Mouse (Mus musculus) neural tube, embryonic 11.5 days (tissue): ENCODE data around the gene Ptf1a. TPM values are rescaled to one million over a fixed set of nuclear protein-coding genes. Genes with fewer than 3 reads are reported as not detected.

ENCODE experiments used
- ATAC-seq: fragments of 200-750 bp; cut with Nextera tagmentation; 2 replicates; pipeline ENCODE4 v1.8.0; 2017; ENCODE audit warnings: moderate number of reproducible peaks, mild to moderate bottlenecking, moderate TSS enrichment, moderate library complexity; ENCODE audit not compliant: insufficient read depth, low FRiP score, low TSS enrichment
- DNase-seq: peaks from one replicate; pipeline ENCODE4 v3.0.0-alpha.2; 2015; ENCODE audit warnings: low spot score
- H3K27ac ChIP-seq: fragments of 300-500 bp; sonication (generic); 2 replicates; pipeline ENCODE4 v1.5.1; 2014; ENCODE audit warnings: low read depth, mild to moderate bottlenecking, low read length
- H3K27me3 ChIP-seq: fragments of 300-500 bp; sonication (generic); 2 replicates; pipeline ENCODE4 v1.6.1; 2014; ENCODE audit warnings: mild to moderate bottlenecking, low read length, mixed read lengths; ENCODE audit not compliant: control insufficient read depth, insufficient read depth
- H3K36me3 ChIP-seq: fragments of 300-500 bp; sonication (generic); 2 replicates; pipeline ENCODE4 v1.6.1; 2014; ENCODE audit warnings: mild to moderate bottlenecking, low read length, moderate library complexity, mixed read lengths; ENCODE audit not compliant: control insufficient read depth, insufficient read depth
- H3K4me1 ChIP-seq: fragments of 300-500 bp; sonication (generic); 2 replicates; pipeline ENCODE4 v1.6.1; 2014; ENCODE audit warnings: low read length, mixed read lengths; ENCODE audit not compliant: control insufficient read depth, insufficient read depth
- H3K4me2 ChIP-seq: fragments of 300-500 bp; sonication (generic); 2 replicates; pipeline ENCODE4 v1.6.1; 2014; ENCODE audit warnings: low read depth, mild to moderate bottlenecking, moderate library complexity
- H3K4me3 ChIP-seq: fragments of 300-500 bp; sonication (generic); 2 replicates; pipeline ENCODE4 v1.5.1; 2014; ENCODE audit warnings: low read depth, low read length
- H3K9ac ChIP-seq: fragments of 300-500 bp; sonication (generic); 2 replicates; pipeline ENCODE4 v1.6.1; 2014; ENCODE audit warnings: mild to moderate bottlenecking, low read length
- H3K9me3 ChIP-seq: fragments of 300-500 bp; sonication (generic); 2 replicates; pipeline ENCODE4 v1.6.1; 2016; ENCODE audit warnings: low read length; ENCODE audit not compliant: control insufficient read depth
- WGBS: fragments of 180-500 bp; shearing (Covaris S2); extraction: QIAGEN DNeasy Blood & Tissue Kit; methylation state at CpG from one replicate; pipeline ENCODE4 v1.1.7; 2014; 5-methylcytosine and 5-hydroxymethylcytosine counted together
- polyA plus RNA-seq: library from polyadenylated mRNA; unstranded; fragments of >200 nt; fragmentation: Nextera tagmentation; extraction: Ambion mirVana; gene quantifications from 2 replicates; pipeline ENCODE4 v1.2.1, GENCODE M21; 2014

Gene Ptf1a
- polyA plus RNA-seq, 1 experiment from 2014 or later, result 13.6 TPM

DNA sequence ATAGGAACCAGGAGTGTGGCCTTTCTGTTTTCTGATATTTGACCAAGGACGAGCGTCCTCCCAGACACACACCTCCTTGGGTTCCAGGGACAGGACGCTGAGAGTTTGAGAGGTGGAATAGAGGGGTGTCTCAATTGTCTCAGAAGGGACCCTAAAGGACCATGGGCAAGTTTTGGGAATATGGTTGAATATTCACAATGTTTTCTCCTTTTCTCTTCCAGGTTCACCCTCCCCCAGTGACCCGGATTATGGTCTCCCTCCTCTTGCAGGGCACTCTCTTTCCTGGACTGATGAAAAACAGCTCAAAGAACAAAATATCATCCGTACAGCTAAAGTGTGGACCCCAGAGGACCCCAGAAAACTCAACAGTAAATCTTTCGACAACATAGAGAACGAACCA is 1.3 kb downstream of the Ptf1a start:
- WGBS, result 4% methylated on average over 7 of the region's 7 CpGs
- peak overlapping the region; percentile 41 for H3K4me3 ChIP-seq
- DNase-seq, result peak; percentile 15

DNA sequence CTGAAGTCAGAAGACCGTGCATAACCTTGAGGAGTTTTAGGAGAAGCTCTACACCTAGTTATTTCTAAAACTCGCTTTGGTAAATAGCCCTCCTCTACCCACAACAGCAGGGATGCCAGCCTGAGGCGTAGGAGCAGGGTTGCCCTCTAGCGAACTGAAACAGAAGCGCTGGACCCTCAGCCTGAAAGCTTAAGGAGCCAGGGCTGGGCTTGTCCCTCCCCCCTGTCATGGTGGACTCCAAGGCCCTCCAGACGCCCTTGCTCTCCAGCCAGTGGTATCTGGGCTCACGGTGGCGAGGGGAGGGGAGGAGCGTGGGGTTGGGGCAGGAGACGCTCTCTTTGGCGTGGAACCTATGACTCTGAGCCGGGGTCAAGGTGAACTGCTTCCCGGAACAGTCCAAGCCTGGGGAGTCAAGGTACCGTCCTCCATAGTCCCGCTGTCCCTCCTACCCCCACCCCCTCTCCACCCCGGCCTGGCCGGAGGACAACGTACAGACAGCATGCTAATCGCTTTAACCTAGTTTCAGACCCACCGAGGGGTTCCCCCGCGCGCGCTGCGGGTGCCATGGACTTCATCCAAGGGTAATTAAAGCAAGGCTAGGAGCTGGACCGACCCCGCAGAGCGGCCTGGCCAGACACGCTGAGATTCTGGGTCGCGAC is 2.7 kb downstream of the Ptf1a start:
- peak; percentile 51 for ATAC-seq
- Histone ChIP-seq H3K4me3 (peak overlapping the region; percentile 22), H3K4me1 (0 out of 2 replicates have a peak, but pooled peaks cover 16% of the 10 kb centered on the region), H3K9ac (no peak overlapping the region), H3K4me2 (peak overlapping the region; percentile 37), H3K27me3 (peaks cover 96% of the 10 kb centered on the region), H3K27ac (no peak overlapping the region), H3K36me3 (no peaks in the 10 kb centered on the region), H3K9me3 (no peaks in the 10 kb centered on the region)
- DNase-seq, result peak; percentile 72
- under 1% methylated on average over 31 of the region's 31 CpGs for WGBS

More for the DNA sequence above, 1.3 kb downstream of the Ptf1a start:
- H3K27ac ChIP-seq, result no peak overlapping the region
- H3K9me3 ChIP-seq, result no peaks in the 10 kb centered on the region
- no peaks in the 10 kb centered on the region for H3K36me3 ChIP-seq
- H3K27me3 ChIP-seq, result peaks cover 95% of the 10 kb centered on the region
- ATAC-seq, result no peak
- peak overlapping the region; percentile 50 for H3K4me2 ChIP-seq
- peak overlapping the region; percentile 46 for H3K9ac ChIP-seq
- H3K4me1 ChIP-seq, result 0 out of 2 replicates have a peak, but pooled peaks cover 13% of the 10 kb centered on the region

DNA sequence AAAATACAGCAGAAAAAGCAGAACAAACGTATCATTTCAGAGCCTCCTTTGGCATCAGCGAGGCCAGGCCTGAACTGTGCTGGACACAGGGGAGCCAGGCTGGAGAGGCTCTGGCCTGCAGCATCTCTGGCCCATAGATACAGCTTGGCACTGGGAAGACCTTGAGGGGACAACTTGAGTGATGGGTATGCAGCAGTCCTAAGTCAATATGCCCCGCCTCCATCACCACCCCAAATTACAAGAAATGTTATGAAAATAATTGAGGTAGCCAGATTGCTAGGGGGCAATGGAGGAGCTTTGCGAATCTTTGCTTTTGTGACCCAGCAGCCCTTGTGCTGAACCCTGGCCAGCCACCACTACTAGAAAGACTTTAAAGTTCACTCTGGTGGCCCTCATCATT is 3.8 kb downstream of the Ptf1a start:
- Histone ChIP-seq H3K27ac (no peak overlapping the region), H3K4me3 (no peak overlapping the region), H3K9ac (no peak overlapping the region), H3K9me3 (no peaks in the 10 kb centered on the region), H3K4me1 (peaks cover 19% of the 10 kb centered on the region; the same call in 1 of the 2 replicates), H3K36me3 (no peaks in the 10 kb centered on the region), H3K27me3 (peaks cover 94% of the 10 kb centered on the region), H3K4me2 (no peak overlapping the region)
- WGBS, result 10% methylated on average over 4 of the region's 4 CpGs
- ATAC-seq (no peak), DNase-seq (no peak)

DNA sequence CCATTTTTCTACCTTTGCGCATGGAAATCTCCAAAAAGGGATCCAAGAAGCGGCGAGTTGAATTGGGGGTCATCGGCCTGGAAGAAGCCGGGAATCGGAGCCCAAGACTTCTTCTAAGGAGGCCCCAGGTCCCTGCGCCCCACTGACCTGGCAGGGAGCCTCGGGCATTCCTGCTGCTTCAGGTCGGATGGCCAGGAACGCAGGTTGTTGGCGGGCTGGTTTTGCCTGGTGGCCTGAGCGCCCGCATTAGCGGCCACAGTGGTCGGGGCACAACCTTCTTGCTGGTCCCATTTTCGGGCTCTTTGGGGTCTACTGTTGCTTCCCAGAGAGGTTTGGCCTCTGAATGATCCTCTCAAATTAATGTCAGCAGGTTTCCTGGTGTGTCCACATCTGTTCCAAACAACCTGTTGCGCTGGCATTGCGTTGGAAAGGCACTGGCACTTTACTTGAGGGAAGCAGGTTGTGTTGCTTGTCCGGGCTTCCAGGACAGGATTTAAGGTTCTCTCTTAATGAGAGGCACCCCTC is 7.1 kb downstream of the Ptf1a start:
- WGBS, result 0% methylated on average over 19 of the region's 19 CpGs
- Histone ChIP-seq H3K4me2 (peak overlapping the region; percentile 40), H3K9ac (peak overlapping the region; percentile 29), H3K4me3 (peak overlapping the region; percentile 27), H3K36me3 (no peaks in the 10 kb centered on the region), H3K27ac (no peak overlapping the region), H3K27me3 (peaks cover 98% of the 10 kb centered on the region), H3K9me3 (no peaks in the 10 kb centered on the region), H3K4me1 (peaks cover 10% of the 10 kb centered on the region; the same call in 1 of the 2 replicates)
- ATAC-seq (no peak), DNase-seq (peak; percentile 19)

DNA sequence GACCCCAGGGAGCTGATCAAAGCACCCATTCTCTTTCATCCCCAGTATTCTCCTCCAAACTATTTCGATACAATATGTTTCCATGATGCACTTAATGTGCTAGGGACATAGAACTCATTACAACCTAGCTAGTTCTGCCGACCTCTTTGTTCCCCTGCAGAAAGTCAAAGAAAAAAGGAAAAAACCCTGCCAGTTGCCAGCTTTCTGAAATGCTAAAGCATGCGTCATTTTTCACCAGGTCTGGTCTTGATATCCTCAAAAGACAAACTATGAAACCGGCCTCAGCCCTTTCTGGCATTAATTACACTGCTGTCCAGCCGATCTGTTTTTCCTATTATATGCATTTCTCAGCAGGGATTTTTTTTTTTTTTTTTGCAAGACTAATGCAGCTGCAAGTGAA is 9.8 kb downstream of the Ptf1a start:
- no peak for ATAC-seq
- 4% methylated on average over 5 of the region's 5 CpGs for WGBS
- peak; percentile 29 for DNase-seq

DNA sequence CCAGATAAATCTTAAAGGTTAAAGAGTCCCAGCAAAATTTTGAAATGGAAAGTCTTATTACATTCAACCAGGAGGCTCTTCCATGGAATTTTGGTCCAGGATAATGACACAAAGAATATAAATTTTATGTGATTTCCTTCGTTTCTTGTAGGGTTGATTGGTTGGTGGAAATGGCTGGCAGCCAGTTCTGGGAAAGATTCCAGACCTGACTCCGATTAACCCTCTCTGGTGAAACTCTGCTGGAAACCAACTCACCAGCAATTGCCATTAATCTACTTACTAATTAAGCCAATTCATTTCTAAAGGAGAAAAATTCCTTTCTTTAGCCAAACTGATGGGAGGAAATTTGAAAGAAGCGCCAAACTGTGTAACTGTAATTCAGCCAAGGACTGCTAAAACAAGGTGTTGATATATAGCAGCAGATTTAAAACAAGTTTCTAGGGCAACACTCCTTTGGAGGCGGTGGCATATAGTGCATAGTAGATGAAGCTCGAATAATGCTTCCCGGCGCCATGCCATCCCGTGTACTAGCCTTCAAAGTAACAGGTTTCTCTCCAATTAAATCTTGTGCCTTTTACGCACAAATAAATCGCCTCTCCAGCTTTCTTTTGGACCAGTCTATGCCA is 10.5 kb downstream of the Ptf1a start:
- Histone ChIP-seq H3K9ac (no peak overlapping the region), H3K27me3 (peaks cover 70% of the 10 kb centered on the region), H3K36me3 (no peaks in the 10 kb centered on the region), H3K27ac (no peak overlapping the region), H3K4me2 (no peak overlapping the region), H3K4me3 (no peak overlapping the region), H3K9me3 (no peaks in the 10 kb centered on the region), H3K4me1 (peaks cover 6% of the 10 kb centered on the region; the same call in 1 of the 2 replicates)
- WGBS, result 8% methylated on average over 10 of the region's 10 CpGs
- peak; percentile 18 for DNase-seq
- no peak for ATAC-seq

More for the DNA sequence above, 9.8 kb downstream of the Ptf1a start:
- Histone ChIP-seq H3K9ac (no peak overlapping the region), H3K4me1 (peaks cover 6% of the 10 kb centered on the region; the same call in 1 of the 2 replicates), H3K4me3 (no peak overlapping the region), H3K36me3 (no peaks in the 10 kb centered on the region), H3K9me3 (no peaks in the 10 kb centered on the region), H3K4me2 (no peak overlapping the region), H3K27me3 (peaks cover 78% of the 10 kb centered on the region), H3K27ac (no peak overlapping the region)

DNA sequence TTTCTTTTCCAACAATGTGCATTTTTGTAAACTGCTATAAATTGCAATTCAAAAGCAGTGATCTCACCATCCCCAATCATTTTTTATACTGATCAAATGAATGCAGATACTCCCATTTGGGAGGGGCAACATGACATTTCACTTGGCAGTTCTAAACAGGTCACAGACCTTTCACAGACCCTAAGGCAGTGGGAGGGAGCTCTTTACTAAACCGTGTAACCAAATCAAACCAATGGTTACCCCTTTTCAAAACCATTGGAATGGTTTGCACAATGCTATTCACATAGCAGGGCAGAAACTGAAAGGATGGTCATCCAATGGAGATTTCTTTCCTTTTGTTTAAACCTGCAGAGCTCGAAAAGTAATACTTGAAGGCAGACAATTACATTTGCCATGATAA is 13.3 kb downstream of the Ptf1a start:
- Histone ChIP-seq H3K4me3 (no peak overlapping the region), H3K9me3 (no peaks in the 10 kb centered on the region), H3K4me1 (peaks cover 3% of the 10 kb centered on the region; the same call in 1 of the 2 replicates), H3K4me2 (no peak overlapping the region), H3K27ac (no peak overlapping the region), H3K27me3 (peaks cover 43% of the 10 kb centered on the region), H3K9ac (no peak overlapping the region), H3K36me3 (no peaks in the 10 kb centered on the region)
- 38% methylated on average over 2 of the region's 2 CpGs for WGBS
- DNase-seq (peak; percentile 10), ATAC-seq (peak; percentile 39; the same call in 1 of the 2 replicates)

DNA sequence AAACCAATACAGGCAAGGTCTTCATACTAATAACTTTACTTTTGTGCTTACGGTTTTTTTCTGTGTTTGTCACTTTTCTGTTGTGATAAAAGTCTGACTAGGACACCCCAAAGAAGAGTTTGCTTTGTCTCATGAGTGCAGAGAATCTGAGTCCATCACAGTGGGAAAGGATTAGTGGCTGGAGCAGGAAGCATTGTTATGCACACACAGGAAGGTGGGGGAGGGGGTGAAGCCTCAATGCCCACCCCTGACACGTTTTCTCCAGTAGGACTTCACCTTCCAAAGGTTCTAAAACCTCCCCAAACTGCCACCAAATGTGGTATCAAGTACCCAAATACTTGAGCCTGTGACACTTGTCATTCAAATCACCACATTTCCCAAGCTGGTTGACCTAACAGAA is 16.5 kb downstream of the Ptf1a start:
- WGBS, result 47% methylated on average over 2 of the region's 2 CpGs
- Histone ChIP-seq H3K9ac (no peak overlapping the region), H3K27ac (no peak overlapping the region), H3K9me3 (no peaks in the 10 kb centered on the region), H3K27me3 (peaks cover 14% of the 10 kb centered on the region), H3K4me3 (no peak overlapping the region), H3K4me2 (no peak overlapping the region), H3K36me3 (no peaks in the 10 kb centered on the region), H3K4me1 (no peaks in the 10 kb centered on the region)
- DNase-seq (no peak), ATAC-seq (no peak)
